Mouse (Mus musculus) midbrain, embryonic 13.5 days (tissue): Measurements from ENCODE around the gene Camk1d. TPM values are rescaled to one million over a fixed set of nuclear protein-coding genes. Genes with fewer than 3 reads are reported as not detected.
A peak's percentile ranks its signal among the peaks of the same experiment; 100 is the strongest.

Experiments
- ATAC-seq: fragments of 200-750 bp; cut with Nextera tagmentation; 2 replicates; pipeline ENCODE4 v1.8.0; 2017; ENCODE audit warnings: mild to moderate bottlenecking, moderate TSS enrichment, moderate library complexity
- H3K27ac ChIP-seq: fragments of 300-500 bp; sonication (generic); 2 replicates; pipeline ENCODE4 v1.5.1; 2015; ENCODE audit warnings: inconsistent platforms, mild to moderate bottlenecking, moderate library complexity
- H3K27me3 ChIP-seq: fragments of 300-500 bp; sonication (generic); 2 replicates; pipeline ENCODE4 v1.6.1; 2015; ENCODE audit warnings: mild to moderate bottlenecking, inconsistent platforms
- H3K36me3 ChIP-seq: fragments of 300-500 bp; sonication (generic); 2 replicates; pipeline ENCODE4 v1.6.1; 2015; ENCODE audit warnings: mild to moderate bottlenecking, inconsistent platforms
- H3K4me1 ChIP-seq: fragments of 300-500 bp; sonication (generic); replicated peaks from 2 replicates; pipeline ENCODE4 v1.6.1; 2015; ENCODE audit warnings: inconsistent platforms
- H3K4me2 ChIP-seq: fragments of 300-500 bp; sonication (generic); replicated peaks from 2 replicates; pipeline ENCODE4 v1.6.1; 2015; ENCODE audit warnings: moderate library complexity, mild to moderate bottlenecking, inconsistent platforms
- H3K4me3 ChIP-seq: fragments of 300-500 bp; sonication (generic); replicated peaks from 2 replicates; pipeline ENCODE4 v1.5.1; 2015; ENCODE audit warnings: mild to moderate bottlenecking, inconsistent platforms
- H3K9ac ChIP-seq: fragments of 300-500 bp; sonication (generic); replicated peaks from 2 replicates; pipeline ENCODE4 v1.6.1; 2015; ENCODE audit warnings: mild to moderate bottlenecking, inconsistent platforms
- H3K9me3 ChIP-seq: fragments of 300-500 bp; sonication (generic); 2 replicates; pipeline ENCODE4 v1.6.1; 2016; ENCODE audit warnings: mild to moderate bottlenecking, inconsistent platforms
- WGBS: fragments of 180-500 bp; shearing (Covaris S2); methylation state at CpG from one replicate; pipeline ENCODE4 v1.1.7; 2015; 5-methylcytosine and 5-hydroxymethylcytosine counted together
- polyA plus RNA-seq: library from polyadenylated mRNA; unstranded; fragments of >200 nt; fragmentation: Nextera tagmentation; extraction: Ambion mirVana; gene quantifications from 2 replicates; pipeline ENCODE4 v1.2.1, GENCODE M21; 2015

Camk1d gene
- polyA plus RNA-seq, result 3.5 and 3.9 TPM in 2 replicates

GRCm38 (mm10) chr2:5714211-5715053, at the start of gene Camk1d:
Camk1d (minus strand) TSS chr2:5714515.
- no peaks in the 10 kb centered on the region for H3K36me3 ChIP-seq
- ATAC-seq, result peak; percentile 86
- H3K9ac ChIP-seq, result peak within 1 kb of the TSS; percentile 72
- peak within 1 kb of the TSS; percentile 86 for H3K4me2 ChIP-seq
- H3K4me1 ChIP-seq, result peaks cover 20% of the 10 kb centered on the region
- H3K27me3 ChIP-seq, result peaks cover 21% of the 10 kb centered on the region
- H3K4me3 ChIP-seq, result peak within 1 kb of the TSS; percentile 58
- WGBS, result under 1% methylated on average over 74 of the region's 80 CpGs
- peak within 1 kb of the TSS; percentile 64 for H3K27ac ChIP-seq
- 0 out of 2 replicates have a peak, but pooled peaks cover 10% of the 10 kb centered on the region for H3K9me3 ChIP-seq

- WGBS, result 89% methylated on average over 3 of the region's 3 CpGs
- Histone ChIP-seq H3K27me3 (no peaks in the 10 kb centered on the region), H3K4me2 (no peak overlapping the region), H3K36me3 (no peaks in the 10 kb centered on the region), H3K4me3 (no peak overlapping the region), H3K27ac (no peak overlapping the region), H3K9me3 (0 out of 2 replicates have a peak, but pooled peaks cover 3% of the 10 kb centered on the region), H3K9ac (no peak overlapping the region), H3K4me1 (no peaks in the 10 kb centered on the region)
- ATAC-seq, result no peak
These were observed 47.7 kb upstream of the Camk1d start for GRCm38 (mm10) chr2:5762031-5762430.

GRCm38 (mm10) chr2:5760479-5761008, 46.2 kb upstream of the Camk1d start:
- no peak overlapping the region for H3K9ac ChIP-seq

GRCm38 (mm10) chr2:5758569-5758968, 44.3 kb upstream of the Camk1d start:
- Histone ChIP-seq H3K27ac (no peak overlapping the region), H3K4me2 (no peak overlapping the region), H3K4me3 (no peak overlapping the region), H3K27me3 (no peaks in the 10 kb centered on the region), H3K36me3 (no peaks in the 10 kb centered on the region), H3K9ac (no peak overlapping the region), H3K4me1 (no peaks in the 10 kb centered on the region), H3K9me3 (0 out of 2 replicates have a peak, but pooled peaks cover 3% of the 10 kb centered on the region)
- ATAC-seq, result no peak
- WGBS, result 98% methylated on average over 2 of the region's 2 CpGs

More at GRCm38 (mm10) chr2:5760479-5761008, 46.2 kb upstream of the Camk1d start:
- Histone ChIP-seq H3K4me1 (no peaks in the 10 kb centered on the region), H3K4me2 (no peak overlapping the region), H3K27ac (no peak overlapping the region), H3K4me3 (no peak overlapping the region), H3K27me3 (no peaks in the 10 kb centered on the region), H3K9me3 (0 out of 2 replicates have a peak, but pooled peaks cover 3% of the 10 kb centered on the region), H3K36me3 (no peaks in the 10 kb centered on the region)
- no peak for ATAC-seq
- 95% methylated on average over 8 of the region's 8 CpGs for WGBS

- no peak overlapping the region for H3K4me2 ChIP-seq
- WGBS, result 86% methylated on average over 3 of the region's 3 CpGs
- no peak for ATAC-seq
These were observed 36.6 kb upstream of the Camk1d start for GRCm38 (mm10) chr2:5750872-5751271.

GRCm38 (mm10) chr2:5749210-5749609, 34.9 kb upstream of the Camk1d start:
- no peaks in the 10 kb centered on the region for H3K36me3 ChIP-seq
- WGBS, result 88% methylated on average over 6 of the region's 6 CpGs
- no peaks in the 10 kb centered on the region for H3K27me3 ChIP-seq
- no peak overlapping the region for H3K27ac ChIP-seq
- ATAC-seq, result no peak
- no peaks in the 10 kb centered on the region for H3K9me3 ChIP-seq
- H3K4me1 ChIP-seq, result no peaks in the 10 kb centered on the region
- H3K9ac ChIP-seq, result no peak overlapping the region
- no peak overlapping the region for H3K4me3 ChIP-seq
- no peak overlapping the region for H3K4me2 ChIP-seq

More at GRCm38 (mm10) chr2:5750872-5751271, 36.6 kb upstream of the Camk1d start:
- no peaks in the 10 kb centered on the region for H3K9me3 ChIP-seq
- H3K36me3 ChIP-seq, result no peaks in the 10 kb centered on the region
- no peaks in the 10 kb centered on the region for H3K27me3 ChIP-seq
- H3K27ac ChIP-seq, result no peak overlapping the region
- H3K9ac ChIP-seq, result no peak overlapping the region
- H3K4me3 ChIP-seq, result no peak overlapping the region
- H3K4me1 ChIP-seq, result no peaks in the 10 kb centered on the region

GRCm38 (mm10) chr2:5747545-5748043, 33.3 kb upstream of the Camk1d start:
- ATAC-seq, result no peak

GRCm38 (mm10) chr2:5746529-5746928, 32.2 kb upstream of the Camk1d start:
- H3K27ac ChIP-seq, result no peak overlapping the region
- H3K4me3 ChIP-seq, result no peak overlapping the region
- 85% methylated on average over 12 of the region's 12 CpGs for WGBS
- no peaks in the 10 kb centered on the region for H3K9me3 ChIP-seq
- H3K36me3 ChIP-seq, result no peaks in the 10 kb centered on the region
- no peaks in the 10 kb centered on the region for H3K4me1 ChIP-seq
- no peak for ATAC-seq
- H3K4me2 ChIP-seq, result no peak overlapping the region
- H3K27me3 ChIP-seq, result no peaks in the 10 kb centered on the region
- no peak overlapping the region for H3K9ac ChIP-seq

More at GRCm38 (mm10) chr2:5747545-5748043, 33.3 kb upstream of the Camk1d start:
- no peak overlapping the region for H3K4me3 ChIP-seq
- no peaks in the 10 kb centered on the region for H3K27me3 ChIP-seq
- no peaks in the 10 kb centered on the region for H3K4me1 ChIP-seq
- no peak overlapping the region for H3K27ac ChIP-seq
- H3K9ac ChIP-seq, result no peak overlapping the region
- H3K4me2 ChIP-seq, result no peak overlapping the region
- H3K36me3 ChIP-seq, result no peaks in the 10 kb centered on the region
- H3K9me3 ChIP-seq, result no peaks in the 10 kb centered on the region
- 80% methylated on average over 5 of the region's 5 CpGs for WGBS

GRCm38 (mm10) chr2:5743886-5744285, 29.6 kb upstream of the Camk1d start:
- H3K27ac ChIP-seq, result no peak overlapping the region
- no peak overlapping the region for H3K9ac ChIP-seq
- 87% methylated on average over 8 of the region's 8 CpGs for WGBS
- no peak overlapping the region for H3K4me2 ChIP-seq
- no peaks in the 10 kb centered on the region for H3K9me3 ChIP-seq
- H3K4me1 ChIP-seq, result no peaks in the 10 kb centered on the region
- ATAC-seq, result no peak
- H3K27me3 ChIP-seq, result no peaks in the 10 kb centered on the region
- no peaks in the 10 kb centered on the region for H3K36me3 ChIP-seq
- H3K4me3 ChIP-seq, result no peak overlapping the region

GRCm38 (mm10) chr2:5740913-5741312, 26.6 kb upstream of the Camk1d start:
- WGBS, result 85% methylated on average over 1 of the region's 1 CpGs
- H3K9me3 ChIP-seq, result no peaks in the 10 kb centered on the region
- no peak overlapping the region for H3K9ac ChIP-seq
- H3K4me3 ChIP-seq, result no peak overlapping the region
- H3K4me2 ChIP-seq, result no peak overlapping the region
- H3K27me3 ChIP-seq, result no peaks in the 10 kb centered on the region
- H3K4me1 ChIP-seq, result 0 out of 2 replicates have a peak, but pooled peaks cover 2% of the 10 kb centered on the region
- no peak for ATAC-seq
- H3K36me3 ChIP-seq, result no peaks in the 10 kb centered on the region
- H3K27ac ChIP-seq, result no peak overlapping the region

GRCm38 (mm10) chr2:5735881-5736280, 21.6 kb upstream of the Camk1d start:
- Histone ChIP-seq H3K27me3 (no peaks in the 10 kb centered on the region; the same call in 1 of the 2 replicates), H3K36me3 (no peaks in the 10 kb centered on the region), H3K4me2 (no peak overlapping the region), H3K4me3 (no peak overlapping the region), H3K9ac (no peak overlapping the region), H3K27ac (no peak overlapping the region), H3K4me1 (0 out of 2 replicates have a peak, but pooled peaks cover 6% of the 10 kb centered on the region), H3K9me3 (no peaks in the 10 kb centered on the region)
- ATAC-seq, result no peak
- WGBS, result 24% methylated on average over 2 of the region's 2 CpGs
